Mouse (Mus musculus): ENCODE measurements at regions not wholly inside any gene's neighbourhood (a gene's known extent, or its start where the extent isn't known, plus 50 kb on each side); places are given as distances from the start of the nearest gene placed in this dataset.

DNA sequence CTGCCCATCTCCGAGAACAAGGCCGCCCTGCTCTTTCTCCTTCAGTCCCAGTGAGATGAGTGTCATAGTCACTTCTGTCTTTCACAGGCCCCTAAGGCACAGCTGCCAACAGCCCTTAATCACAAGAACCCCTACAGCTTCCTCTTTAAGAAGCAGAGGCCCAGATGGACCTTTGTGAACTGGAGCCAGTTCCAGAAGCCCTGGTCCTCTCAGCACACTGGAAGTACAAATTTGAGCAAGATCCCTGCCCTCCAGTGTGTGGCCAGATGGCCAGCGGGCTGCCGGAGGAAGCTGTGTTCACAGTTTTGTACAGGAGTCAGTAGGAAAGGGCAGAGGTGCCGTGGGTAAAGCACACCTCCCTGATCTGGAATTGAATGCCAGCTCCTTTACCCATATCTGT lies 389.6 kb downstream of the Rps24 start:
- no peak for DNase-seq (ENCODE audit: low spot score in 2 of 2)

DNA sequence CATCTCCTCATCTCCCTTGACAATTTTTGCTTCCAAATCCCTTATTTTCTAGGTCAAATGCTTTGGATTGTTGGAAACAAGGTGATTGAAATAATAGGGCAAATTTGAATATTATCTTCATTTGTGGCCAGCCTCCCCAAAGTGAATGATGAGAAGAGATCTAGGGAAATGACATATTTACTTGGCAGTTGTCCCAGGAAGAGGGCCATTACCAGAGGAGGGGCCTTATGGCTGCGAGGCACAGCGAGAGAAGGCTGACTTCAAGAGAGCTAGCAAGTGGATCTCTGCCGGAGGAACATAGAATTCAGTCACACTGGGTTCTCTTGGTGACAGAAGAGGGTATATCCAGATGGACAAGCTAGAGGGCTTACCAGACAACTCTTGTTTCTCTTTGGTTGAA lies 390.9 kb downstream of the Rps24 start:
- DNase-seq (ENCODE audit: low spot score in 2 of 2): no peak

DNA sequence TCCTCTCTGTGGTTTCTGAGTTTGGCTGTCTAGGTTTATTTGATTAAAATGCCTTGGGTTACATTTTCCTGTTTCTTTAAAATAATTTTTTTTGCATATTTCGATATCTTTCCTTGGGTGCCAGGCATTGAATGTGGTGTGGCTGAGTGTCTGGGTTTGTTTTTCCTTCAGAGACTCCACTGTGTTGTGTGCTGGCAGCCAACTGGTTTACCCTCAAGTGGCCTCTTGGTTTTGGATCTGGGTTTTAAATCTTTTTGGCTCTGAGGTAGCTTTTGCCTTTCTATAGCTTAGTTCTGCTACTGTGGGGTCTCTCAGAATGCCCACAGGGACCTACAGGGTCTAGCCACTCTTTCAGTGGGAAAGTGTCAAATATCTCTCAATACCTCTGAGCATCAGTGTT lies 399.2 kb downstream of the Rps24 start:
- no peak for DNase-seq (ENCODE audit: low spot score in 2 of 2)

DNA sequence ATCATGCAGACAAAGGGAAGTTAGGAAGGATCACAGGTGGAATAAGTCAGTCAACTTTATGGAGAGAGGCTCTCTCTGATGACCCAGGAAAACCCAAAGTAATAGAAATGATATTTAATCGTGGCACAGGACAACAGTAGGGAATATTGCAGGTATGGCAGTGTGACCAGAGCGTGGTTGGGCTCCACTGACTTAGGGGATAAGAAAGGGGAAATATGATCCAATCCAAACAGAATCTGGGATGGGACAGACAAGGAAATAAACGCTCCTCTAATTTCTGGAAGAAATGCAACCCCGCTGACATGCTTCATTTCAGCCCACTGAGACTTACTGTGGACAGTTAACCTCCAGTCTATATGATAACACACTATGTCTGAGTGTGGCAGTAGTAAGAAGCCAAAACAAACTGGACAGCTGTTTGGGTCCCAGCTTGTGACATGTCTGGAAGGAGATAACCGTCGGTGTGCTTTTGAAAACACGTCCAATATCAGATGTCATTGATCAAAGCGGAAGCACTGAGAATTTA lies 400.0 kb downstream of the Rps24 start:
- no peak for DNase-seq (ENCODE audit: low spot score in 2 of 2)

DNA sequence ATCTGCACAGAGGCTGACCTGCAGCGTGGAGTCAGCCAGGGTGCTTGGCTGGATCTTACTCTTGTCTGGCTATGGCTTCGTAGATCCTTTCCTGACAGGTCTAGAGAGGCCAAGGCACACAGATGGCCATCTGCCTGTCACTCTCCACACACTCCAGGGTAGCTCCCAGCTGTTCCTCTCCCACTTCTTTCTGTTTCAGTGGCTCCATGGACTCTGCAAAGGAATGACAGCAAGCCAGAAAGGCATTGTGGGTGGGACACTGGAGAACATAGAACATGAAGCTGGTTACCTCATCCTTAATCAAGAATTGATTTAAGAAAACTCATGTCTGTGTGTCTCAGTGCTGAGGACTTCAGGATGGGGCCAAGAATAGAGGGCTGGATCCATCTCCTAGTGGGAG lies 403.9 kb downstream of the Rps24 start:
- DNase-seq (ENCODE audit: low spot score in 2 of 2): no peak

DNA sequence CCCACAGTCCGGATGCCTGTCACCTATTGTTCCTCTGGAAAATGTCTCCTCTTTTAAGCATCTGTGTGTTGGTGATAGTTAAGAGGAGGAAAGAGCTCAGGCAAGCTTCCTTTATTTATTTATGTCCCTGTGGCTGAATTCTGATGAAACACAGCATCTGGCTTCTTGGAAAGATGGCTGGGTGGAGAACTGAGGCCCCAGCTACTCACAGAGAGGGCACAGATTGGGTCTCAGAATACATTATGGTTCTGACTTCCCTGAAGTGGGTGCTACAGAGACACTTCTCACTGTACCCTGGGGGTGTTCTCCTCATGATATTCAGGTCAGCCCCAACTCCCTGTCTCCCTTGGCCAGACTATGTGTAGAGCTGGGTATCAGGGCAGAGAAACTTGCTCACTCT lies 408.3 kb downstream of the Rps24 start:
- DNase-seq (ENCODE audit: low spot score in 2 of 2): no peak

DNA sequence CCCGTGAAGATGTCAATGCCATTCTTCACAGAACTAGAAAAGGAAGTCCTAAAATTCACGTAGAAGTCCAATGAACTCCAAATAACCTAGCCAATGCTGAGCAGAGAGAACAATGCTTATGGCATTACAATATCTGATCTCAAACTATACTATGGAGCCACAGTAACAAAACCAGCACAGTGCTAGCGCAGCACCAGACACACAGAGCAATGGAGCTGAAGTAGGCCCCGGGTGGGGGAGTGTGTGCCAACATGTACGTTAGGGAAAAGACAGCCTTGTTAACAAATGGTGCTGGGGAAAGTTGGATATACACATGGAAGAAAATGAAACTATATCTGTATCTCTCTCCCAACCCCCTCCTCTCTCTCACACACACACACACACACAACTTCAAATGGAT lies 409.8 kb downstream of the Rps24 start:
- DNase-seq (ENCODE audit: low spot score in 2 of 2): no peak

DNA sequence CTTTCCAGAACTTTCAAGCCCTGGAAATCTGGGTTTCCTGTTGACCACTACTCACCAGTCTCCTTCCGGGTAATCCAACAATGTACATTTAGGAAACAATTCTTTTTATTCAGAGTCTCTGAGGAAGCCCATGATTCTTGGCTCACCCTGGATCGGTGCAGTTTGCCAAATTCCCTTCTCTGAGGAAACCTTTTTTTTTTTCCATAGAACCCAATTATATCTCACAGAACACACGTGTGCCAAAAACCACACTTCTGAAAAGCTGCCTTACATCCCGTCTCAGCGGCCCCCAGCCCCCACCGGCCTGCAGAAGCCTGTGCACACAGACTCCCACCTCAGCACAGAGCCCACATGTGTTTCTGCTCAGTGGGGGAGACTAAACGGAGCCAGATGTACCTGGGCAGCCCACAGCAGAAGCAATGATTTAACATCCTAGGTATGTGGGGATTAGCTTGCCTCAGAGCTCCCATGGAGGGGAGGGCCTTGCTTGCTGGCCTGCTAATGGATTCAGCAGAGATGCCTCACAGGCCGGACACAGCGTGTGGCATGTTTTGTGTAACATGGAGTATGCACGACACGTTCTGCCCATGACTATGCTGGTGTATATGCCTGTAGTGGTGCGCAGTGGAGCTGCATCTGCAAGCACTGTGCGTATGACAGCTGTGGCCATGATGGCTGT lies 413.7 kb downstream of the Rps24 start:
- no peak for DNase-seq (ENCODE audit: low spot score in 2 of 2)

DNA sequence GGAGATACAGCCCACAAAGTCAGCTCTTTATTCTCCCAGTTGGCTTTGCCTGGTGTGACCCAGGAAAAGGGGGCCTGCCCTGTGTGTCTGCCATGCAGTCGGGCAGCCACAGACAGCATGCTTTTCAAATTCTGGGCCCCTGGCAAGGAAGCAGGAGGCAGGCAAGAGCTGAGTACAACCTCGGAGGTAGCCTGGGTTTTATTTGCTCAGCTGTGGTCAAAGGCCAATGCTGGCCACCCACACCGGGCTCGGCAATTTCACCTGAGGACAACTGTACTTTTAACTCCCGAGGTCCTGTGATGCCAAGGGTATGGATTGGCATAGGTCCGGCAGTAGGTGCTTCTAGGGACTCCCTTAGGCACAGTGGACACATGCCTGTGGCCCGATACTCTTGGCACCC lies 414.8 kb downstream of the Rps24 start:
- DNase-seq (ENCODE audit: low spot score in 2 of 2): no peak

DNA sequence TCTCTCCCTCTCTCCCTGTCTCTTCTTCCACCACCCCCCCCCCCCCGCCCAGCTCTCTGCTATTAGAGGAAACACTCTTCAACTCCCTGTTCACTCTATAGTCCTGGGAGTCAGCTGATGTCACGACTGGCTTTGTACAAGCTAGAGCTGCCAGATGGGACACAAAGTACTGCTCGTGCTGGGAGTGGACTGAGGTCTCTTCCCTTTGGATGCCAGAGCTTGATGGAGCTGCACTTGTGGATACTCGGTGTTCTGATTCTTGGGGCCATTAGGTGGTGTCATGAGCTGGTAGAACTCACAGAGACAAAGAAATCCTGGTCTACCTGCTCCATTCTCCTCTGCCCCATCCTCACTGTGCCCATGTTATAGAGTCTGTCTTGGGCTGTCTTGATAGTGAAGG lies 415.9 kb downstream of the Rps24 start:
- DNase-seq (ENCODE audit: low spot score in 2 of 2): no peak

DNA sequence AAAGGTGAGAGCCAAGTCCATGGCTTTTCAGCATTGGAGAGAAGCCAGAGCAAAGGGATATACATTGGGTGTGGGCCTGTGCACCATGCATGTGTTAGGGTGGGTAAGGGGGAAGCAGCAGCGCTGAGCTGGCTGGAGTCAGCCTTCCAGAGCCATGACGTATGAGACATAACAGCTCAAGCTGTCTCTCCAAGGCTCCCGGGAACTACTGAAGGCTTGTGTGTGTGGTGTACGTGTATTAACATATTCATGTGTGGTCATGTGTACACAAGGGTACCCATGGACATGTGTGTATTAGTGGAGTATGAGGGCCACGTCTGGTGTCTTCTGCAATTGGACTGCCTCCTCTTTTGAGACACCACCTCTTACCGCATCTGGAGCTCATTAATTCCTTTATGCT lies 417.8 kb downstream of the Rps24 start:
- no peak for DNase-seq (ENCODE audit: low spot score in 2 of 2)

DNA sequence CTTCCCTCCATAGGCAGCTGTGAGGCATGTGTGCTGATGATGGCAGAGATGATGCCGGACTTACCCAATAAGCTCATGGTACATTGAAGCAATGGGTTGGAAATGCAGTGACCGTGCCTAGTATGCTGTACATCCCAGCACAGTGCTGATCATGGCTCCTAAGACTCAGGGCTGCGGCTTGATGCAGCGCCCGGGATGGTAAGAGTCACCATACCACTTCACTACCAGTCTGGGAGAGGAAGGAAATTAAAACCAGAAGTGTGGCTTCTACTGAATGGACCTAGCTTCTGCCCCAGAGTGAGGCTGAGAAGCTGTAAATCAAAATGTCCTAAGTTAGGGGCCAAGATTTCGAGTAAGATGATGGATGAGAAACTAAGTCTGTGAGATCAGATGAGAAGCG lies 420.0 kb downstream of the Rps24 start:
- DNase-seq (ENCODE audit: low spot score in 2 of 2): no peak

DNA sequence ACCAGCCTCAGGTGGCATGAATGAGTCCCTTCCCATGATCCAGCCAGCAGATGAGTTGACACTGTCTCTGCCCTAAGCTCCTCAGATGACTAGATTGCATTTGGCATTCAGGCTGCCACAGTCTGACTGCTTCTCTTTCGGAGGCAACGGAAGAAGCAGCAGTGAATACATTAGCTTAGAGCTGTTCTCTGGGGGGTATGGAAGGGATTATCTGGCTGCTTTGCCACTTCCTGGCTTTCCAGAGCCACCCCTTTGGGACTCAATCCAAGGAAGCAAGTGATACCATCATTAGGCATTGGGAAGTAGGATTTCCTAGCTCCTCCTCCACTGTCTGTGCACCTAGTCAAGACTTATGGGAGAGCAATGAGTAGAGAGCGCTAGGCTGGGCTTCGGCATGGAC lies 421.5 kb downstream of the Rps24 start:
- no peak for DNase-seq (ENCODE audit: low spot score in 2 of 2)

DNA sequence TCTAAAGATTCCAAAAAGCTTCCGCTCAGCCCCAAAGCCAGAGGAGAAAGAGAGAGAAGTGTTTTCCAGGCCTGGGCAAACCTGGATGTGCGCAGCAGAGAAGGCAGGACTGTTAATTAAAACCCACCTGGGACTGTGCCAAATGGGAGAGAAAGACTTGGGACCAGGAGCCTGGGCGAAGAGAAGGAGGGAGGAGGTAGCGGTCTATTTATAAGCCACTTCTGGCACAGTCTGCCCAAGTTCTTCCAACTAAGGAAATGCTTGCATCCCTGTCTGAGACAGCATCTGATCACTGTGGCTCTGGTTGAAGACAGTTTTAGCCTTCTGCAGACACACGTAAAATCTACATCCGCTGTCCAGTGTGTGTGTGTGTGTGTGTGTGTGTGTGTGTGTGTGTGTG lies 424.7 kb downstream of the Rps24 start:
- peak; percentile 37 to 49 for DNase-seq (ENCODE audit: low spot score in 2 of 2)

DNA sequence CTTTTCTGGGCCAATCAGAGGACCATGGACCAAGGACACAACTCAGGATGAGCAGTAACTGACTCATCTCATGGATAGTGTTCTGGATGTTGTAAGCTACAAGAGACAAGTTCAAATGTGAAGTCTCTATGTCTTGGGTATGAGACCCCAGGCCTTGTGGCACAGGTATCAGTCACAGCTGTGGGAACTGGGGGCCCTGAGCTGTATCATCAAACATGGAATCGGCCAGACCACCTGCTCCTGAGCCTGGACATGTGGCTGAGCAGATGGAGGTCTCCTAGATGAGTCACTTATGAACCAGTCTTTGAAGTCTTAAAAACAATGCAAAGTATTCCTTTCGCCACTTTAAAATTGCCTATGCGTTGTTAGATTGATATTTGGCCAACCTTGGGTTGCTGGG lies 432.1 kb downstream of the Rps24 start:
- no peak for DNase-seq (ENCODE audit: low spot score in 2 of 2)

DNA sequence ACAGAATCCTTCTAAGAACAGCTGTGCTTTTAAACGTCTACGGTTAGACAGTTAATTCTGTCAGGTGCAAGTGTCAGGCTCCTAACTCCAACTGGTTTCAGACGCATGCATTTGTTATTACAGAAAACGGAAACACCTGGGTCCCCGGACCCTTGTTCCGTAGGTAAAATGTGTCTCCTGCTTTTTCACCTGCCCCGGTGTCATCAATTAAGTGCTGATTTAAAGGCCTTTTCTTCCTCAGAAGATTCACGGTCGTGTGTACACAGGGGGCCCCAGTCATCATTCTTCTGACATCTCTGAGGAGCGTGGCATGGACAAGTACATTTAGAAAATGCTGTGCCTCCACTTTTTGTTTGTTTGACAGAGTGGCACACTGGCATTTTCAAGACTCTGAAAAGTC lies 435.1 kb downstream of the Rps24 start:
- no peak for DNase-seq (ENCODE audit: low spot score in 2 of 2)

DNA sequence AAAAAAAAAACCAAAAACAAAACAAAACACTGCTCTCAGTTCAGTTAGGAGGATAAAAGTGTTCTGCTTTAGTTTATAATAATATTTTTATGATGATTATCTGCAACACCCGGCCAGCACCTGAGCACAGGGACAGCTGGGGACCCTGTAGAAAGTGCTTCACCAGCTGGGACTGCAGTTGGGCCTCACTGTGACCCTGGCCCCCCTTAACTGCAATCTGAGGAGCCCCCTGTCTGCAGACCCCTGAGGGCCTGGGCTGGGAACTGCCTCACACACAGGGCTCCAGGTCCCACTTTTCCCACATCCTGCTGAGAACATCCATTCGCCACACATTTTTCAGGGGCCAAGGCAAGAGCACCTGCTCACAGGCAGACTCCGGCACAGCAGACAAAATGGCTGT lies 437.6 kb downstream of the Rps24 start:
- DNase-seq (ENCODE audit: low spot score in 2 of 2): no peak

DNA sequence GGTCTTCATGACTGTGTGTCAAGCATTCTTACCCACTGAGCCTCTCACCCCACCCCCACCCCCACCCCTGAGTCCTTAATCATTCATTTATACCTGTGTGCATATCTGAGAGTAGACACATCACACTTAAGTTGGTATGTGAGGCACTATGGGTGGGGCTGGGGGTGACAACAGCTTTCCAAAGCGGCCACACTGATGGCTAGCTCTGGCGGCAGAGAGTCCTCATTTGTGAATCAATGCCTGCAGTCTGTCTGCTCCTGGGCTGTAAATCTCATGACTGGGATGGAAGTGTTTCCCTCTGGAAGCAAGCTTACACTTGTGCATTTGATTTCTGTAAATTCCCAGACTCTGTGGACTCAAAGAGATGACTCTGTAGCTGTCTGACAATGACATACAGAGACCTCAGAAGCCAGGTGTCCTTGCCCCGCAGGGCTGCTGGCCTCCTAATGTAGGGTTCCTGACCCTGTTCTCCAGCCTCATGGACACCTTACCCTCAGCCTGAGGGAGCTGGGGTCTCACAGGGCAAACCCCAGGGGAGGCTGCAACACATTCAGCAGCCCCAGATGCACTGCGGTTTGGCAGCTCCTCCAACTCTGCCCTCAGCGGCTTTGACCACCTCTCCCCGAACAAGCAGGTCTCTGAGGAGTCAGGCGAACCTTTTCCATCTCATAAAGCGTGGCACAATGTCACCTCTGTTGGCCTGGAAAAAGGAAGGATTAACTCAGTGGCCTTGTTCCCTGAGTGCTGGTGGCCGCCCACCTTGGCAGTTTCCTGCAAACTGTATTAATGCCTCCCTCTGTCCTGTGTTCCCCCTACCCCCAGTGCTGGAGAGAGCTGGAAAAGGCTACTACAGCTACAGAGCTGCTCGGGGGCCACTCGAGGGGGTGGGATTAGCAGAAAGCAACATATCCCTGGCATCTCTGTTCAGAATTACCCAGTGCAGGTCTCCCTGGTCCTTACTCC lies 439.4 kb downstream of the Rps24 start:
- no peak for DNase-seq (ENCODE audit: low spot score in 2 of 2)

DNA sequence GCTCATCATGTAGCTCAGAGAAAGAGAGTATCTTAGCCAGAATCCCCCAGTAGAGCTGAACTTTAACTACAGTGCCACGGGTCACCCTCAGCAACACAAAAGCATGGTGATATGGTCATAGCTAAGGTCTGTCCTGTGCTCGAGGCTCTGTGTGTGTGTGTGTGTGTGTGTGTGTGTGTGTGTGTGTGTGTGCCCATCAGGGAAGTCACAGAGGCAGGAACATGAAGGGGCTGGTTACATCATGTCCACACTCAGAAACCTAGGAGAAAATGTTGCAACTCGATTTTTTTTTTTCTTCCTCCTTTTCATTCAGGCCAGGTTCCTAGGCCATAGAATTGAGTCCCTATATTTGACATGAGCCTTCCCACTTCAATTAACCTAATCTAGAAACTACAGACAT lies 441.8 kb downstream of the Rps24 start:
- DNase-seq (ENCODE audit: low spot score in 2 of 2): no peak

DNA sequence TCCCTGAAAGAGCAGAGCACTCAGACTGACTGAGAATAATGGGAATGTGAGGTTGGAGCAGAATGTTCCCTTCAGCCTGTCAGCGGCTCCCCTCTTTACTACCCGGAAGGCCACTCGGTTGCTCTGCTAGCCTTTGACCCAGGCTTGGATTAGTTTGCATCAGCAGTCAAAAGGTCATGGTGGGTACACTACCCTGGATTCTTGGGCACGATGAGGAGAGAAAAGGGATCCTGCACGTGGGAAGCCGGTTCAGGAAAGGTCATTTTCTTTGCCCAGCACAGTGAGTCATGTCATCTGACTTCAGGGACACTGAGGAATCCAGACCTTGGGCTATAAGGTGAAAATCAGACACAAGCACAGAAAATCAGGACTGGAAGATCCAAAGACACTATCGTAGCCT lies 443.3 kb downstream of the Rps24 start:
- no peak for DNase-seq (ENCODE audit: low spot score in 2 of 2)

DNA sequence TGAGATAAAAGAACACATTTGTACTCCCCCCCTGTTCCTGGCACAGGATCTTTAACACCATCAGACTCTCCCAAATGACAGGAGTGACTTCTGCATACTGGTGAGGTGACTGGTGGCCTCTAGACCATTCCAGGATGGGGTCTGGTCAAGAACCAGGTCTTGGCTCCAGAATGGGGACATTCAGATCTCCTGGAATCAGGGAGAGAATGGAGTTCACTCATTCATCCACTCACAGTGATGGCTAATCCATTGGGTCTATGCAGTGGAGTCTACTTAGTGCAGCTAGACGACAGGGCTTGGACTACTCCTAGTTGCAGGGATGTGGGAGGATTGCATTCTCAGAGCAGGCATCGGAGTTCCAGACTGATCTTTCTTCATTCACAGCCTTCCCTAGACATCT lies 451.0 kb downstream of the Rps24 start:
- no peak for DNase-seq (ENCODE audit: low spot score in 2 of 2)

DNA sequence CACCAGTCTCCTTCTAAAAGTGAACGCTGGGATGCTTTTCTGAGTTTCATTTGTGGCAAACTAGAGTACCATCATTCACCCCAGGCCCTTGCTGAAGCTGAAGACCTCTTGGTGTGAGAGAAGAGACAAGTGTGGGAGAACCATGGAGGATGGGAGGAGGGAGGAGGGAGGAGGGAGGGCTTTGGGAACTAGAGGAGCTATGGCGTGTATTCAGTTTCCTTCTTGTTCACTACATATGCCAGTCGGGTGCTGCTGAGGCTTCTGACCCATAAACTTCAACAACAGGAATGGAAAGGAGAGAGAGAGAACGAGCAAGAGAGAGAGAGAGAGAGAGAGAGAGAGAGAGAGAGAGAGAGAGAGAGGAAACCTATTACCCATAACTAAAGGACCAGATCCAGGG lies 452.1 kb downstream of the Rps24 start:
- DNase-seq (ENCODE audit: low spot score in 2 of 2): no peak

All from frontal cortex, postnatal 10 days (tissue).